Mouse (Mus musculus) left cerebral cortex, adult 6 months (tissue): ENCODE results near the gene Tsn. TPM values are rescaled to one million over a fixed set of nuclear protein-coding genes. Genes with fewer than 3 reads are reported as not detected.

Experiments used
- long read RNA-seq, 2 experiments: library from polyadenylated mRNA; unstranded; transcript quantifications; one replicate each; pipeline ENCODE4 v2.0.0; 2019 to 2020
- polyA plus RNA-seq: library from polyadenylated mRNA; unstranded; fragments of <200 nt; fragmentation: Nextera tagmentation; gene quantifications from 2 replicates; pipeline ENCODE4 v1.2.3, GENCODE M21; 2021

Tsn gene
- 150 and 192 TPM in 2 replicates for polyA plus RNA-seq
- long read RNA-seq, experiment 1, full-length matches to known transcripts: 126 of 168 reads
- long read RNA-seq, experiment 1, partial matches to known transcripts: 0 of 168 reads
- long read RNA-seq, experiment 1, other reads (novel, unspliced or antisense): 42 of 168 reads
- long read RNA-seq, experiment 2, full-length matches to known transcripts: 112 of 175 reads
- long read RNA-seq, experiment 2, partial matches to known transcripts: 7 of 175 reads
- long read RNA-seq, experiment 2, other reads (novel, unspliced or antisense): 56 of 175 reads

GRCm38 (mm10) chr1:118311622-118312326 lies at the start of gene Tsn:
TSS of gene Tsn (minus strand) at chr1:118311739.

GRCm38 (mm10) chr1:118321661-118322201 lies 10.2 kb upstream of the Tsn start, which contains the start of gene Nifk:
TSS of gene Nifk (plus strand) at chr1:118321839.

Other genes with a start within 250 kb of the Tsn start
- gene Gm29106, start 135.2 kb downstream of the Tsn start, polyA plus RNA-seq: 0.04 TPM in 1 of 2 replicates, not detected in the other
- gene Nifk, start 10.1 kb upstream of the Tsn start, polyA plus RNA-seq: 26.1 and 28.8 TPM in 2 replicates
- gene Clasp1, start 77.3 kb upstream of the Tsn start, polyA plus RNA-seq: 27.5 and 33.3 TPM in 2 replicates